Mouse (Mus musculus): ENCODE measurements around the gene Trf. TPM values are rescaled to one million over a fixed set of nuclear protein-coding genes. Genes with fewer than 3 reads are reported as not detected.
"Not testable (repeated sequence)": the region's sequence is repeated elsewhere in the genome, so short reads cannot be mapped to it uniquely, and the experiment has no call there.

Gene Trf
- polyA plus RNA-seq, 1 experiment from 2014 or later, result 380 TPM

DNA sequence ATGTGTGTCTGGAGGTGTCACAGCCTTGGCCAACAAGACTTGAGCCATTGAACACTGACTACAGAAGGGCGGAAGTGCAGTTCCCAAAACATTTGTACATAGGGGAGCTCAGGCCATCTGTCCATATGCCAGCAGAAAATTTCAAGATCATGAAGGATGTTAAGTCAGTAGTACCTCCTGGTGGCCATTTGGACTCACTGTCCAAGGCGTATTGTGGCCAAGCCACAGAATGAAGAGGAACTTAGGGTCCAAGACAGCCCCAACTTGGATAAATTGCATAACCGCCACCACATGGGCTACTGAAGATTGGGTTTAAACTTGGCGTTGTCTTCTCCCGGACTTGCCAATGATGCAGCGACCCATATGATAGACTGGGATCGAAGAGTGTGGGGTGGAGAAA lies 54.6 kb downstream of the Trf start:
- H3K4me1 ChIP-seq (ENCODE audit: control insufficient read depth, insufficient read depth, low read length), result peaks cover 6% of the 10 kb centered on the region; the same call in 1 of the 2 replicates
- H3K4me3 ChIP-seq (ENCODE audit: low read length), result no peak overlapping the region
- H3K4me2 ChIP-seq (ENCODE audit: low read depth, low read length), result no peak overlapping the region
- H3K27ac ChIP-seq (ENCODE audit: low read length), result no peak overlapping the region
- WGBS, result 94% methylated on average over 7 of the region's 7 CpGs
- H3K27me3 ChIP-seq (replicated peaks; ENCODE audit: control insufficient read depth, insufficient read depth, low read length), result no peaks in the 10 kb centered on the region
- H3K36me3 ChIP-seq (ENCODE audit: control insufficient read depth, insufficient read depth, low read length), result no peaks in the 10 kb centered on the region
- H3K9ac ChIP-seq (ENCODE audit: low read depth, low read length), result no peak overlapping the region
- no peaks in the 10 kb centered on the region for H3K9me3 ChIP-seq (ENCODE audit: control insufficient read depth, low read length)
- no peak for ATAC-seq

DNA sequence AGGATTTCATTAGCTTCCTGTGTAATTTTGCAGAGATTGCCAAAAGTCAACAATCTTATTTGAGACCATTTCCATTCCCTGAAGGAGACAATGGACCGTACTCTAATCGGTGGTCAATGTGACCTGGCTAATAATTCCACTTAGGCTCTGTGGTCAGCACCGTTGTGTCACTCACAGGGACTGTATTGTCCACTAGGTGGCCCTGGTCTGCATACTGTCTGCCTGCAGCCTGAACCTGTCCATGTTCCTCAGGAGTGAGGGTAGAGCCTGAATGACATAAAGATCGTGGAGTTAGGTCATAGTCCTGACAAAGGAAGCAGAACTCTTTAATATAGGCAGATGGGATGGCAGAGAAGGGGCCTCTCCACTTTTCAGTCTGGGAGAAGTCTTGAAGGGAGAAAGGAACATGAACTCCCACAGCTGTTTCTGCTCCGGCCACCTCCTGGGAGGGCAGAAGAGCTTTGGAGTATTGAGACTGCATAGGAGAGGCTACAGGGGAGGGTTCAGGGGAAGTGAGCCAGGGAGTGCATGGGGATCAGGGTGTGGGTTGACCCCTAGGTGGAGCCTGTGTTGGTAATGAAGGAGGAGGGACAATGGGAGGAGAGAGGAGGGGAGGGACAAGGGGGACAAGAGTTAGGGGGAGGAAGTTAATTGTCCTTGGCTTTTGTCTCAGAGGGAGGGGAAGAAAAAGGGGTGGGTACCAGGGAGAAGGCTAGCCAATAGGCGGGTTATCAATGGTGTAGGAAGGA lies 55.3 kb downstream of the Trf start:
- H3K9ac ChIP-seq (ENCODE audit: low read depth, low read length), result no peak overlapping the region
- no peaks in the 10 kb centered on the region for H3K4me1 ChIP-seq (ENCODE audit: control insufficient read depth, insufficient read depth, low read length)
- no peak overlapping the region for H3K4me2 ChIP-seq (ENCODE audit: low read depth, low read length)
- H3K9me3 ChIP-seq (ENCODE audit: control insufficient read depth, low read length), result no peaks in the 10 kb centered on the region
- H3K36me3 ChIP-seq (ENCODE audit: control insufficient read depth, insufficient read depth, low read length), result no peaks in the 10 kb centered on the region
- WGBS, result 53% methylated on average over 6 of the region's 6 CpGs
- H3K27me3 ChIP-seq (replicated peaks; ENCODE audit: control insufficient read depth, insufficient read depth, low read length), result no peaks in the 10 kb centered on the region
- no peak overlapping the region for H3K4me3 ChIP-seq (ENCODE audit: low read length)
- ATAC-seq, result peak; percentile 44; the same call in 1 of the 2 replicates
- H3K27ac ChIP-seq (ENCODE audit: low read length), result no peak overlapping the region

DNA sequence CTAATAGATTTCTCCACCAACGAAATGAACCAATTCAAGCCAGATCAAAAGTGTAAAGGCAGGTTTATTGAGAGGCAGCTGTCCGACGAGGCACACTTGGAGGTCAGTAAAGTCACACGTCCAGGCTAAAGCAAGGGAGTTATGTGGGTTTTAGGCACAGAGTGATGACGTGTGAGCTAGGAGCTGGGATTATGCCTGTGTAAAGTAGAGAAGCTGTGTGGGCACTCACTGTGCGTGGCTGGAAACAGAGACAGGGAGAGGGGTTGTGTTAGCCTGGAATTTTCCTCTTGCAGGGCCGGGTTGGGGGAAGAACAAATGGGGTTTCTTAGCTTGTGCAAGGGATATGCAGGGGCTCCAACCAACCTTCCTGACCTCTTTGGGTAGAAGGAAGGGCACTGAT lies 61.5 kb downstream of the Trf start:
- Histone ChIP-seq H3K9me3 (ENCODE audit: control insufficient read depth, low read length) (no peaks in the 10 kb centered on the region), H3K27me3 (replicated peaks; ENCODE audit: control insufficient read depth, insufficient read depth, low read length) (no peaks in the 10 kb centered on the region), H3K4me3 (ENCODE audit: low read length) (no peak overlapping the region), H3K27ac (ENCODE audit: low read length) (no peak overlapping the region), H3K4me2 (ENCODE audit: low read depth, low read length) (no peak overlapping the region), H3K36me3 (ENCODE audit: control insufficient read depth, insufficient read depth, low read length) (no peaks in the 10 kb centered on the region), H3K9ac (ENCODE audit: low read depth, low read length) (no peak overlapping the region), H3K4me1 (ENCODE audit: control insufficient read depth, insufficient read depth, low read length) (no peaks in the 10 kb centered on the region)
- WGBS, result 65% methylated on average over 7 of the region's 7 CpGs
- no peak for ATAC-seq

DNA sequence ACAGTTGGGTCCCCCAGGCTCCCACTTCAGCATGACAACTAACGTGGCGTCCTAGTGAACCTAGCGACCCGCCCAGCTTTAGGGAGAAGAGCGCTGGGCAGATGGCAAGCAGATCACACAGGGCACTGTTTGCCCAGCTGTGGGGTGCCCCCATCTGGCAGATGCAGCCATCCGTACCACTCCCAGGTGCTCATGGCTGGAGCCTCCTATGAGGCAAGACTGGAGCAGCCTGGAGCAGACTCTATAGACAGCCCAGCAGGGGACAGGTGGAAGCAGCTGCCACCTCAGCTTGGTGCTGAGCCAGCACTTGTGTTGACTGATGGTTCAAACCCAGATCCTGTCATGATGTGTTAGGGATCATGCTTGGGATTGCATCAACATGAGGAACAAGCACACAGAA lies 62.2 kb downstream of the Trf start:
- Histone ChIP-seq H3K4me3 (ENCODE audit: low read length) (no peak overlapping the region), H3K27me3 (replicated peaks; ENCODE audit: control insufficient read depth, insufficient read depth, low read length) (no peaks in the 10 kb centered on the region), H3K27ac (ENCODE audit: low read length) (no peak overlapping the region), H3K9me3 (ENCODE audit: control insufficient read depth, low read length) (no peaks in the 10 kb centered on the region), H3K4me2 (ENCODE audit: low read depth, low read length) (no peak overlapping the region), H3K36me3 (ENCODE audit: control insufficient read depth, insufficient read depth, low read length) (no peaks in the 10 kb centered on the region), H3K9ac (ENCODE audit: low read depth, low read length) (no peak overlapping the region), H3K4me1 (ENCODE audit: control insufficient read depth, insufficient read depth, low read length) (no peaks in the 10 kb centered on the region)
- peak; percentile 55; the same call in 1 of the 2 replicates for ATAC-seq
- WGBS, result 72% methylated on average over 6 of the region's 6 CpGs

DNA sequence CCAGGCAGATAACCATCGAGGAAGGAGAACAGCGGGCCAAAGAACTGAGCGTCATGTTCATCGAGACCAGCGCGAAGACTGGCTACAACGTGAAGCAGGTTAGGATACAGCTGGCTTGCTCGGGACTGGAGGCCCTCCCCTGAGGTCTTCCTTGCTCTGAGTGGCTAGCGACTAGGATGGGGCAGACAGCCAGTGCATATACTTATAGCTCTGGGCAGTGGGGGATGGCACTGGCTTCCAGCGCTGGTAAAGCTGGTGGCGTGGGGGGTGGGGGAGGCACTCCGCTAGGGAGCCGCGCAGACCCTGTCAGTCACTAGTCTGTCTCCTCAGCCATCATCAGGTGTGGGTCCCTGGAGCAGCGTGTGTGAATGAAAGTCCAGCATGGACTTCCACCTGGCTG lies 66.4 kb downstream of the Trf start:
- no peaks in the 10 kb centered on the region for H3K9me3 ChIP-seq (ENCODE audit: control insufficient read depth, low read length)
- no peaks in the 10 kb centered on the region for H3K4me1 ChIP-seq (ENCODE audit: control insufficient read depth, insufficient read depth, low read length)
- H3K27me3 ChIP-seq (replicated peaks; ENCODE audit: control insufficient read depth, insufficient read depth, low read length), result no peaks in the 10 kb centered on the region
- H3K36me3 ChIP-seq (ENCODE audit: control insufficient read depth, insufficient read depth, low read length), result no peaks in the 10 kb centered on the region
- no peak for ATAC-seq
- H3K4me3 ChIP-seq (ENCODE audit: low read length), result no peak overlapping the region
- no peak overlapping the region for H3K4me2 ChIP-seq (ENCODE audit: low read depth, low read length)
- no peak overlapping the region for H3K27ac ChIP-seq (ENCODE audit: low read length)
- WGBS, result 71% methylated on average over 15 of the region's 15 CpGs
- H3K9ac ChIP-seq (ENCODE audit: low read depth, low read length), result no peak overlapping the region

DNA sequence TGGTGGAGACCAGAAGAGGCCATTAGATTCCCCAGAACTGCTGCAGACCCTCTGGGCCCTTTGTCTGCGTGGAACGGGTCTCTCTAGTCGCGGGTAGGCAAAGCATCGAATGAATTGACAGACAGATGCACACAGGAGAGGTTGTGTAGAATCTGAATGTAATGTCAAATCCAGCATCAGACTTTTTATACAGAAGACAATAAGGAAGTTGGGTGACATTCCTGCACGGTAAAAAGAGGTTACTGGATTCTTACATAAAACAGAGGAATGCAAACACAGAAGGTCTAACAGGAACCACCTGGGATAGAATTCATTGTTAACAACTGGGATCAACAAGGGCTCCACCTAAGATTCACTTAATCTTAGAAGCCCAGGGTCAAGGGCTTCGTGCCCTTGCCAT lies 75.1 kb downstream of the Trf start:
- not testable (repeated sequence) for H3K4me1 ChIP-seq (ENCODE audit: control insufficient read depth, insufficient read depth, low read length); H3K9me3 ChIP-seq (ENCODE audit: control insufficient read depth, low read length); H3K36me3 ChIP-seq (ENCODE audit: control insufficient read depth, insufficient read depth, low read length); H3K27me3 ChIP-seq (replicated peaks; ENCODE audit: control insufficient read depth, insufficient read depth, low read length); H3K9ac ChIP-seq (ENCODE audit: low read depth, low read length); H3K27ac ChIP-seq (ENCODE audit: low read length); ATAC-seq; H3K4me3 ChIP-seq (ENCODE audit: low read length); H3K4me2 ChIP-seq (ENCODE audit: low read depth, low read length)
- WGBS, result 77% methylated on average over 7 of the region's 7 CpGs

DNA sequence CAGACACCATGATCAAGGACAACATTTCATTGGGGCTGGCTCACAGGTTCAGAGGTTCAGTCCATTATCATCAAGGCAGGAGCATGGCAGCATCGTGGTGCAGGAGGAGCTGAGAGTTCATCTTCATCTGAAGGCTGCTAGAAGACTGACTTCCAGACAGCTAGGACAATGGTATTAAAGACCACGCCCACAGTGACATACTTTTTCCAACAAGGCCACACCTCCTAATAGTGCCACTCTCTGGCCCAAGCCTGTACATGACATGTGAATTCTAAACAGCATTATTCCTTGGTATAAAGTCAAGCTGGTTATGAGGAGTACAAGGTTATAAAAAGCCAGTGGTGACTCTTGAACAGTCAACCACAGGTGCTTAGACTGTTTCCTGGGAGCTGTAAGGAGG lies 75.7 kb downstream of the Trf start:
- no peaks in the 10 kb centered on the region for H3K4me1 ChIP-seq (ENCODE audit: control insufficient read depth, insufficient read depth, low read length)
- WGBS, result 82% methylated on average over 2 of the region's 2 CpGs
- H3K36me3 ChIP-seq (ENCODE audit: control insufficient read depth, insufficient read depth, low read length), result no peaks in the 10 kb centered on the region
- ATAC-seq, result no peak
- no peak overlapping the region for H3K9ac ChIP-seq (ENCODE audit: low read depth, low read length)
- H3K4me2 ChIP-seq (ENCODE audit: low read depth, low read length), result no peak overlapping the region
- no peak overlapping the region for H3K27ac ChIP-seq (ENCODE audit: low read length)
- H3K4me3 ChIP-seq (ENCODE audit: low read length), result no peak overlapping the region
- H3K27me3 ChIP-seq (replicated peaks; ENCODE audit: control insufficient read depth, insufficient read depth, low read length), result no peaks in the 10 kb centered on the region
- no peaks in the 10 kb centered on the region for H3K9me3 ChIP-seq (ENCODE audit: control insufficient read depth, low read length)

Other genes starting within 250 kb of the Trf start
- 15.2 and 18.8 TPM in 2 replicates for gene Slco2a1, start 241.7 kb downstream of the Trf start, polyA plus RNA-seq (2015; fragmentation: Nextera tagmentation; extraction: Ambion mirVana)
- 4.5 TPM in 2 replicates for gene Rab6b, start 118.7 kb downstream of the Trf start, polyA plus RNA-seq (2015; fragmentation: Nextera tagmentation; extraction: Ambion mirVana)
- 51.0 and 51.7 TPM in 2 replicates for gene Srprb, start 28.3 kb downstream of the Trf start, polyA plus RNA-seq (2015; fragmentation: Nextera tagmentation; extraction: Ambion mirVana)
- gene Gm20425, start 137 bp downstream of the Trf start, polyA plus RNA-seq (2015; fragmentation: Nextera tagmentation; extraction: Ambion mirVana), result not detected in 2 replicates
- gene 1300017J02Rik, start 74.6 kb upstream of the Trf start, polyA plus RNA-seq (2015; fragmentation: Nextera tagmentation; extraction: Ambion mirVana), result 1.8 and 2.9 TPM in 2 replicates
- 29.3 and 34.5 TPM in 2 replicates for gene Topbp1, start 74.8 kb upstream of the Trf start, polyA plus RNA-seq (2015; fragmentation: Nextera tagmentation; extraction: Ambion mirVana)
- gene Cdv3, start 135.4 kb upstream of the Trf start, polyA plus RNA-seq (2015; fragmentation: Nextera tagmentation; extraction: Ambion mirVana), result 83.8 and 89.4 TPM in 2 replicates
- gene Bfsp2, start 250.0 kb upstream of the Trf start, polyA plus RNA-seq (2015; fragmentation: Nextera tagmentation; extraction: Ambion mirVana), result not detected in 2 replicates